Mouse (Mus musculus): ENCODE measurements around the gene Elmod3. TPM values are rescaled to one million over a fixed set of nuclear protein-coding genes. Genes with fewer than 3 reads are reported as not detected.
A peak's percentile ranks its signal among the peaks of the same experiment; 100 is the strongest.

Elmod3 gene
- polyA plus RNA-seq, 1 experiment = 32.7 TPM

DNA sequence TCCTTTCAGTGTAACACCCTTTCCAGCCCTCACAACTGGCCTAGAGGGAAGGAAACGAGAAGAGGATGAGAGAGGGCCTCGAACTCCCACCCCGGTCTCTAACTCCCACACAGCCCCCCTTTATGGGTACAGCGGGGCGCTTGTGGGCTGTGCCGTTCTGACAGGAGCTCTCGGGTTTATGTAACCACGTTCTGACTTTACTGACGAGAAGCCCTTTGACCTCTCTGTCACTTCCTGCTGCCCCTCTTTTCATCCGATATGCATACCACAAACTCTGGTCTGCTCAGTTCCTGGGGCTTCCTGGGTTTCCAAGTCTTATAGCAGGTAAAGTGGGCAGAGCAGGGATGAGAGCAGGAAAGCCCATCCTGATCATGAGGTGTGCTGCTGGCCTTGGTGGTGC, 36.1 kb upstream of the Elmod3 start:
- Histone ChIP-seq H3K4me1 (ENCODE audit: control insufficient read depth, insufficient read depth, low read length) (peaks cover 10% of the 10 kb centered on the region), H3K4me3 (replicated peaks; ENCODE audit: insufficient read depth, low read depth, low read length) (no peak overlapping the region), H3K27ac (ENCODE audit: insufficient read depth, low read length) (no peak overlapping the region), H3K27me3 (ENCODE audit: control insufficient read depth, insufficient read depth, low read length) (no peaks in the 10 kb centered on the region)
- TF ChIP-seq POLR2A (IDR thresholded peaks at IDR 0.05; ENCODE audit: borderline replicate concordance, insufficient read depth, low read length) (no peak), CTCF (IDR thresholded peaks at IDR 0.05; ENCODE audit: borderline replicate concordance, insufficient read depth, low read depth, low read length) (no peak)
- 73% methylated on average over 10 of the region's 10 CpGs for WGBS
- no peak for DNase-seq

GRCm38 (mm10) chr6:72631700-72632099, 33.5 kb upstream of the Elmod3 start:
- 41% methylated on average over 6 of the region's 6 CpGs for WGBS

GRCm38 (mm10) chr6:72630961-72631360, 32.7 kb upstream of the Elmod3 start:
- no peak overlapping the region for H3K27ac ChIP-seq (ENCODE audit: insufficient read depth, low read length)
- TF ChIP-seq CTCF (IDR thresholded peaks at IDR 0.05; ENCODE audit: borderline replicate concordance, insufficient read depth, low read depth, low read length) = no peak
- TF ChIP-seq POLR2A (IDR thresholded peaks at IDR 0.05; ENCODE audit: borderline replicate concordance, insufficient read depth, low read length) = no peak
- no peak overlapping the region for H3K4me3 ChIP-seq (replicated peaks; ENCODE audit: insufficient read depth, low read depth, low read length)
- H3K4me1 ChIP-seq (ENCODE audit: control insufficient read depth, insufficient read depth, low read length) = peaks cover 10% of the 10 kb centered on the region
- H3K27me3 ChIP-seq (ENCODE audit: control insufficient read depth, insufficient read depth, low read length) = no peaks in the 10 kb centered on the region
- no peak for DNase-seq
- WGBS = 29% methylated on average over 14 of the region's 14 CpGs

More at GRCm38 (mm10) chr6:72631700-72632099, 33.5 kb upstream of the Elmod3 start:
- no peak for TF ChIP-seq CTCF (IDR thresholded peaks at IDR 0.05; ENCODE audit: borderline replicate concordance, insufficient read depth, low read depth, low read length)
- TF ChIP-seq POLR2A (IDR thresholded peaks at IDR 0.05; ENCODE audit: borderline replicate concordance, insufficient read depth, low read length) = no peak
- Histone ChIP-seq H3K27ac (ENCODE audit: insufficient read depth, low read length) (no peak overlapping the region), H3K4me3 (replicated peaks; ENCODE audit: insufficient read depth, low read depth, low read length) (no peak overlapping the region), H3K4me1 (ENCODE audit: control insufficient read depth, insufficient read depth, low read length) (peaks cover 10% of the 10 kb centered on the region), H3K27me3 (ENCODE audit: control insufficient read depth, insufficient read depth, low read length) (no peaks in the 10 kb centered on the region)
- no peak for DNase-seq

DNA sequence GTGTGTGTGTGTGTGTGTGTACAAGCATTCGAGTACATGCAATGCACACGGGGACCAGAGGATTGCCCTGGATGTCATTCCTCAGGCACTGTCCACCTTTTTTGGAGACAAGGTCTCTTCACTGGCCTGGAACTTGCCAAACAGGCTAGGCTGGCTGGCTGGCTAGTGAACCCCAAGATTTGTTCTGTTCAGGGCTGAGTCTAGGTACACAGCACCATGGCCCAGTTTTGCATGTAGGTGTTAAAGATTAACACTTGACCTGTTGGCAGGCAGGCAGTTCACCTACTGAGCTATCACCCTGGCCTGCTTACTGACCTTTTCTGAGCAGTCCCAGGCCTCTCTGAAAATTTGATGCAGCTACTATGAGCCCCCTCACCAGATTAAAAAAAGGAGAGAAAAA, 32.2 kb upstream of the Elmod3 start:
- Histone ChIP-seq H3K27me3 (ENCODE audit: control insufficient read depth, insufficient read depth, low read length) (no peaks in the 10 kb centered on the region), H3K4me1 (ENCODE audit: control insufficient read depth, insufficient read depth, low read length) (peaks cover 10% of the 10 kb centered on the region), H3K4me3 (replicated peaks; ENCODE audit: insufficient read depth, low read depth, low read length) (no peak overlapping the region), H3K27ac (ENCODE audit: insufficient read depth, low read length) (no peak overlapping the region)
- DNase-seq = no peak
- TF ChIP-seq CTCF (IDR thresholded peaks at IDR 0.05; ENCODE audit: borderline replicate concordance, insufficient read depth, low read depth, low read length) (no peak), POLR2A (IDR thresholded peaks at IDR 0.05; ENCODE audit: borderline replicate concordance, insufficient read depth, low read length) (no peak)
- WGBS = 81% methylated on average over 2 of the region's 2 CpGs

DNA sequence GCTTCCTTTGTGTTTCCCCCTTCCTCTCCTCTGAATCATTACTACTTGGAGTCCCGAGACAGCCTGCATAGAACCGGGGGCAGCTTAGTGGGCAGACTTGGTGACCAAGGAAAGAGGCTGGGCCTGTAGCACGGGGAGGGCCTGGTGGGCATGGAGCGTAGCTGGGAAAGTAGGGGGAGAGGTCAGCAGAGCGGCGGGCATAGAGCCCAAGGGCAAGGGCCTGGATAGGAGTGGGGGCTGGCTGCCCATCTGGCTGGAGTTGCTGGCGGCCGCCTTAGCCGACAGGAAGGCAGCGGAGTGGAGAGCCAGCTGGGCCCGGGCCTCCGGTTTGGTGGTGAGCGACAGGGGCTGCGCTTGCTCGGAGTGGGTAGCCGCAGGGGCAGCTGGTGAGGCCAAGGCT, 29.1 kb upstream of the Elmod3 start:
- H3K4me1 ChIP-seq (ENCODE audit: control insufficient read depth, insufficient read depth, low read length) = peaks cover 10% of the 10 kb centered on the region
- H3K27ac ChIP-seq (ENCODE audit: insufficient read depth, low read length) = no peak overlapping the region
- no peaks in the 10 kb centered on the region for H3K27me3 ChIP-seq (ENCODE audit: control insufficient read depth, insufficient read depth, low read length)
- no peak overlapping the region for H3K4me3 ChIP-seq (replicated peaks; ENCODE audit: insufficient read depth, low read depth, low read length)
- no peak for TF ChIP-seq POLR2A (IDR thresholded peaks at IDR 0.05; ENCODE audit: borderline replicate concordance, insufficient read depth, low read length)
- no peak for TF ChIP-seq CTCF (IDR thresholded peaks at IDR 0.05; ENCODE audit: borderline replicate concordance, insufficient read depth, low read depth, low read length)
- DNase-seq = peak in 1 of 2 experiments; percentile 19
- WGBS = 35% methylated on average over 16 of the region's 16 CpGs

GRCm38 (mm10) chr6:72626391-72626790, 28.2 kb upstream of the Elmod3 start:
- WGBS = 39% methylated on average over 7 of the region's 7 CpGs
- H3K4me1 ChIP-seq (ENCODE audit: control insufficient read depth, insufficient read depth, low read length) = peaks cover 10% of the 10 kb centered on the region
- H3K27ac ChIP-seq (ENCODE audit: insufficient read depth, low read length) = no peak overlapping the region
- DNase-seq = no peak
- no peak overlapping the region for H3K4me3 ChIP-seq (replicated peaks; ENCODE audit: insufficient read depth, low read depth, low read length)
- TF ChIP-seq CTCF (IDR thresholded peaks at IDR 0.05; ENCODE audit: borderline replicate concordance, insufficient read depth, low read depth, low read length) = no peak
- no peak for TF ChIP-seq POLR2A (IDR thresholded peaks at IDR 0.05; ENCODE audit: borderline replicate concordance, insufficient read depth, low read length)
- H3K27me3 ChIP-seq (ENCODE audit: control insufficient read depth, insufficient read depth, low read length) = no peaks in the 10 kb centered on the region

DNA sequence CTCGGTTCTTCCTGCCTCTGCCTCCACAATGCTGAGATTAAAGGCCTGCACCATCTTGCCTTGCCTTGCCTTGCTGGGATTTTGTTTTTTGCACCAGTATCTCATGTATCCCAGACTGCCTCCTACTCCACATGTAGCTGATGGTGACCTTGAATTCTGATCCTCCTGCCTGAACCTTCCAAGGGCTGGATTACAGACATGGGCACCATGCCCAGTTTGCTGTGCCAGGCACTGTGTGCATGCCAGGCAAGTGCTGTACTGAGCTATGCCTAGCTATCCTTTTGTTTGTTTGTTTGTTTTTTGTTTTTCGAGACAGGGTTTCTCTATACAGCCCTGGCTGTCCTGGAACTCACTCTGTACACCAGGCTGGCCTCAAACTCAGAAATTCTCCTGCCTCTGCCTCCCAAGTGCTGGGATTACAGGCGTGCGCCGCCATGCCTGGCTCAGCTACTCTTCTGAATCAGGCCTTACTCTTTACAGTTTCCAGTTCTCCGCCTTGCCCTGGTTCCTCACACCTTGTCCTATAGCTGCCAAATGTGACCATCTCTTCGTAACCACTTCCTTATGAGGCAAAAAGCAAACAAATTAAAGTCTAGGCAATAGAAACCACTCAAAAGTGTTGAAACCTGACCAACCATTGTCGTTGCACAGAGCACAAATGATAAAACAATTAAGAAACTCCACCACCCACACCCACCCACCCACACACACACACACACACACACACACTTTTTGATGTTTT, 25.6 kb upstream of the Elmod3 start:
- Histone ChIP-seq H3K4me3 (replicated peaks; ENCODE audit: insufficient read depth, low read depth, low read length) (no peak overlapping the region), H3K27me3 (ENCODE audit: control insufficient read depth, insufficient read depth, low read length) (no peaks in the 10 kb centered on the region), H3K4me1 (ENCODE audit: control insufficient read depth, insufficient read depth, low read length) (no peaks in the 10 kb centered on the region; the same call in 1 of the 2 replicates), H3K27ac (ENCODE audit: insufficient read depth, low read length) (no peak overlapping the region)
- TF ChIP-seq POLR2A (IDR thresholded peaks at IDR 0.05; ENCODE audit: borderline replicate concordance, insufficient read depth, low read length) = no peak
- TF ChIP-seq CTCF (IDR thresholded peaks at IDR 0.05; ENCODE audit: borderline replicate concordance, insufficient read depth, low read depth, low read length) = no peak
- DNase-seq = no peak
- WGBS = 86% methylated on average over 8 of the region's 8 CpGs

DNA sequence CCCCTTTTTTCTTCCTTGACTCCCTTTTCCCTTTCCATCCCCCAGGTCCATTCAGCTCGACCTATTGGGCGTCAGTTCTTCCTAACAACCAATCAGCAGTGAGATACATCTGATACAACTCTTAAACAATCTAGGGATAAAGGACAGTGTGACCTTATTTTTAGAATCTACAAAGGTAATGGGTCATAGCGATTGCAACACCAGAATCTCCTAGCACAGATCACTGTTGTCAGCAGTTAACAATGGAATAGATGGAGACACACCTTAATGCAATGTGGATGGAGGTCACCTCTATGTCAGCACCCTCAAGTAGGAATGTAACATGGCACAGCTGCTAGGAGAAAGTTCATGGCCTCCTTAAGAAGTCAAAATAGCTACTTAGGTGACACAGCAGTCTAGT, 24.7 kb upstream of the Elmod3 start:
- TF ChIP-seq POLR2A (IDR thresholded peaks at IDR 0.05; ENCODE audit: borderline replicate concordance, insufficient read depth, low read length) (no peak), CTCF (IDR thresholded peaks at IDR 0.05; ENCODE audit: borderline replicate concordance, insufficient read depth, low read depth, low read length) (no peak)
- 39% methylated on average over 3 of the region's 3 CpGs for WGBS
- Histone ChIP-seq H3K4me1 (ENCODE audit: control insufficient read depth, insufficient read depth, low read length) (no peaks in the 10 kb centered on the region; the same call in 1 of the 2 replicates), H3K27me3 (ENCODE audit: control insufficient read depth, insufficient read depth, low read length) (no peaks in the 10 kb centered on the region), H3K4me3 (replicated peaks; ENCODE audit: insufficient read depth, low read depth, low read length) (no peak overlapping the region), H3K27ac (ENCODE audit: insufficient read depth, low read length) (no peak overlapping the region)
- DNase-seq = no peak

All from cerebellum, adult 2 months (tissue).